Mouse (Mus musculus) erythroblast, embryonic 14.5 days (primary cell): ENCODE results near the gene Tada2b.

Experiments used
- GATA1 ChIP-seq: IDR thresholded peaks from 2 replicates; pipeline ENCODE4 v1.6.1; 2012; ENCODE audit warnings: low read length, inconsistent platforms, mixed read lengths
- TAL1 ChIP-seq: IDR thresholded peaks from 3 replicates; pipeline ENCODE4 v1.6.1; 2012; ENCODE audit warnings: low read length, inconsistent platforms, mixed read lengths

GRCm38 (mm10) chr5:36445028-36445427 lies 39.1 kb downstream of the Tada2b start:
- TF ChIP-seq GATA1 (no peak), TAL1 (no peak)
